Mouse (Mus musculus) neural tube, embryonic 15.5 days (tissue): ENCODE data around the gene Bard1. TPM values are rescaled to one million over a fixed set of nuclear protein-coding genes. Genes with fewer than 3 reads are reported as not detected.

Experiments
- ATAC-seq: fragments of 200-750 bp; cut with Nextera tagmentation; 2 replicates; pipeline ENCODE4 v1.8.0; 2017; ENCODE audit warnings: mild to moderate bottlenecking, moderate TSS enrichment, moderate library complexity; ENCODE audit not compliant: low FRiP score
- H3K27ac ChIP-seq: fragments of 300-500 bp; sonication (generic); replicated peaks from 2 replicates; pipeline ENCODE4 v1.5.1; 2015; ENCODE audit warnings: mild to moderate bottlenecking, inconsistent platforms
- H3K27me3 ChIP-seq: fragments of 300-500 bp; sonication (generic); replicated peaks from 2 replicates; pipeline ENCODE4 v1.6.1; 2015; ENCODE audit warnings: inconsistent platforms
- H3K36me3 ChIP-seq: fragments of 300-500 bp; sonication (generic); 2 replicates; pipeline ENCODE4 v1.6.1; 2015; ENCODE audit warnings: inconsistent platforms
- H3K4me1 ChIP-seq: fragments of 300-500 bp; sonication (generic); 2 replicates; pipeline ENCODE4 v1.6.1; 2015; ENCODE audit warnings: inconsistent platforms
- H3K4me2 ChIP-seq: fragments of 300-500 bp; sonication (generic); 2 replicates; pipeline ENCODE4 v1.6.1; 2015; ENCODE audit warnings: inconsistent platforms, mild to moderate bottlenecking, moderate library complexity
- H3K4me3 ChIP-seq: fragments of 300-500 bp; sonication (generic); replicated peaks from 2 replicates; pipeline ENCODE4 v1.5.1; 2015; ENCODE audit warnings: mild to moderate bottlenecking, inconsistent platforms
- H3K9ac ChIP-seq: fragments of 300-500 bp; sonication (generic); replicated peaks from 2 replicates; pipeline ENCODE4 v1.6.1; 2015; ENCODE audit warnings: mild to moderate bottlenecking, inconsistent platforms
- H3K9me3 ChIP-seq: fragments of 300-500 bp; sonication (generic); replicated peaks from 2 replicates; pipeline ENCODE4 v1.6.1; 2016; ENCODE audit warnings: inconsistent platforms
- WGBS: fragments of 180-500 bp; shearing (Covaris S2); methylation state at CpG from one replicate; pipeline ENCODE4 v1.1.7; 2015; ENCODE audit warnings: mixed read lengths; 5-methylcytosine and 5-hydroxymethylcytosine counted together
- polyA plus RNA-seq: library from polyadenylated mRNA; unstranded; fragments of >200 nt; fragmentation: Nextera tagmentation; extraction: Ambion mirVana; gene quantifications from 2 replicates; pipeline ENCODE4 v1.2.1, GENCODE M21; 2015

Gene Bard1
- polyA plus RNA-seq, 1 experiment from 2014 or later: 0.51 TPM

DNA sequence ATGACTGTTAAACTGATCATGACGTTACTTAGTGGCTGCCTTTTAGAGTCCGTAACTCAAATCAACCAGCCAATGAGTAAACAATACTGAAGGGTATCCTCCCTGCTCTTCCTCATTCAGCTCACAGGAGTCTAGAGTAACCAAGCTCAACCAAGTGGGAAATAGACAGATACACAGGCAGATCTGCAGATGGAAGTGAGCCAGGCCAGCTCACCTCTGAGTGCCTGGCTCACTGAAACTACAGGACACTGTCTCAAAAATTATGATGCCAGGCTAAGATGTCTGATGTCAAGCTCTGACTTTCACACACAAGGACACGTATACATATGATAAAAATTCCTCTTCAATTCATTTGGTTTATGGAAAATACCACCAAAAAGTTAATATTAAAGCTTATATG is 59.0 kb downstream of the Bard1 start:
- no peak overlapping the region for H3K27ac ChIP-seq
- no peaks in the 10 kb centered on the region for H3K9me3 ChIP-seq
- no peaks in the 10 kb centered on the region for H3K4me1 ChIP-seq
- H3K27me3 ChIP-seq: no peaks in the 10 kb centered on the region
- no peak overlapping the region for H3K9ac ChIP-seq
- ATAC-seq: no peak
- WGBS: 87% methylated on average over 3 of the region's 3 CpGs
- no peaks in the 10 kb centered on the region for H3K36me3 ChIP-seq
- no peak overlapping the region for H3K4me2 ChIP-seq
- no peak overlapping the region for H3K4me3 ChIP-seq

GRCm38 (mm10) chr1:71036999-71037398 is 65.9 kb downstream of the Bard1 start:
- WGBS: 52% methylated on average over 7 of the region's 7 CpGs
- no peak for ATAC-seq
- no peaks in the 10 kb centered on the region for H3K9me3 ChIP-seq
- H3K4me3 ChIP-seq: no peak overlapping the region
- H3K9ac ChIP-seq: no peak overlapping the region
- no peak overlapping the region for H3K4me2 ChIP-seq
- no peaks in the 10 kb centered on the region for H3K4me1 ChIP-seq
- no peaks in the 10 kb centered on the region for H3K36me3 ChIP-seq
- H3K27ac ChIP-seq: no peak overlapping the region
- no peaks in the 10 kb centered on the region for H3K27me3 ChIP-seq

DNA sequence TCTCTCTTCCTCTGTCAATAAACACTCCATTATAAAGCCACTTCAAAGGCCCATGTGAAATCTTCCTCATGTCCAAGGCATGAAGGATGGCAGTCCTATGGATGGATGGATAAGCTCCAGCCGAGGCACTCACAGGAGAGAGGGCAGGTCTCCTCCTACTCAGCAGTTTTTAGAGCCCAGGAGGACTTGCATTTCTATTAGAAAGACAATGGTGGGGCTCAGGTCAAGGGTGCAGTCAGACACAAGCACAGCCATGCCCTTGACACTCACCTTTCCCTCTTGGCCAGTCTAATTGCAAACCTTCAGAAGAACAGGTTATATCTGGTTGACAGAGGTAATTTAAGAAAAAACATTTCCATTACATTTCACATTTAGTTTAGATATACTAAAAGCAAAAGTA is 67.4 kb downstream of the Bard1 start:
- H3K4me2 ChIP-seq: no peak overlapping the region
- no peak for ATAC-seq

GRCm38 (mm10) chr1:71022766-71023165 is 80.2 kb downstream of the Bard1 start:
- no peak overlapping the region for H3K9ac ChIP-seq
- H3K27me3 ChIP-seq: no peaks in the 10 kb centered on the region
- no peak overlapping the region for H3K4me3 ChIP-seq
- no peak for ATAC-seq
- no peaks in the 10 kb centered on the region for H3K4me1 ChIP-seq
- no peak overlapping the region for H3K4me2 ChIP-seq
- no peaks in the 10 kb centered on the region for H3K36me3 ChIP-seq
- no peak overlapping the region for H3K27ac ChIP-seq
- H3K9me3 ChIP-seq: no peaks in the 10 kb centered on the region
- 95% methylated on average over 5 of the region's 5 CpGs for WGBS

More for the DNA sequence above, 67.4 kb downstream of the Bard1 start:
- Histone ChIP-seq H3K9me3 (no peaks in the 10 kb centered on the region), H3K27me3 (no peaks in the 10 kb centered on the region), H3K4me1 (no peaks in the 10 kb centered on the region), H3K9ac (no peak overlapping the region), H3K36me3 (no peaks in the 10 kb centered on the region), H3K4me3 (no peak overlapping the region), H3K27ac (no peak overlapping the region)
- 78% methylated on average over 1 of the region's 1 CpGs for WGBS

GRCm38 (mm10) chr1:71014345-71014744 is 88.6 kb downstream of the Bard1 start:
- Histone ChIP-seq H3K9ac (no peak overlapping the region), H3K4me1 (no peaks in the 10 kb centered on the region), H3K27me3 (no peaks in the 10 kb centered on the region), H3K4me2 (no peak overlapping the region), H3K9me3 (no peaks in the 10 kb centered on the region), H3K27ac (no peak overlapping the region), H3K36me3 (no peaks in the 10 kb centered on the region), H3K4me3 (no peak overlapping the region)
- no peak for ATAC-seq

DNA sequence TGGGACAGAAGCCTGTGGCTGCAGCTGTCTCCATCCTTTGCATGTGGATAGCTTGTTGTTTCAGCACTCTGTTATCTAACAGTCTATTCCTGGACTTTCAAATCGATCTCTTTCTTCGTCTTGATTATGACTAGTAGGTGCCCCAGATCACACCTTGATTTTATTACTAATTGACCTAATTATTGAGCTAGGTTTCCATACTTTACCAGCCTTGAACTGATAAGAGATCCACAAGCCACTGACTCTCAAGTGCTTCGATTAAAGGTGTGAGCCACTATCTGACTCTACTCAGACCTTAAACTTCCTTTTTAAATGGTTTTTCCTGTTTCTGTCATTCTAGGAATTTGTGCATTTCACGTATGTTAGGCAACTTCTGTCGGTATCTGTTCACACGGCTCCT is 96.9 kb downstream of the Bard1 start:
- no peak for ATAC-seq
- no peak overlapping the region for H3K4me3 ChIP-seq
- no peaks in the 10 kb centered on the region for H3K36me3 ChIP-seq
- no peak overlapping the region for H3K4me2 ChIP-seq
- no peaks in the 10 kb centered on the region for H3K9me3 ChIP-seq
- no peaks in the 10 kb centered on the region for H3K4me1 ChIP-seq
- no peak overlapping the region for H3K27ac ChIP-seq
- WGBS: 93% methylated on average over 6 of the region's 6 CpGs
- H3K27me3 ChIP-seq: no peaks in the 10 kb centered on the region
- no peak overlapping the region for H3K9ac ChIP-seq

GRCm38 (mm10) chr1:71004177-71004576 is 98.8 kb downstream of the Bard1 start:
- no peak overlapping the region for H3K4me3 ChIP-seq
- H3K4me2 ChIP-seq: no peak overlapping the region
- H3K9ac ChIP-seq: no peak overlapping the region
- no peaks in the 10 kb centered on the region for H3K4me1 ChIP-seq
- no peaks in the 10 kb centered on the region for H3K36me3 ChIP-seq
- no peaks in the 10 kb centered on the region for H3K9me3 ChIP-seq
- ATAC-seq: no peak
- WGBS: 78% methylated on average over 1 of the region's 1 CpGs
- H3K27me3 ChIP-seq: no peaks in the 10 kb centered on the region
- no peak overlapping the region for H3K27ac ChIP-seq

- Histone ChIP-seq H3K27ac (no peak overlapping the region), H3K4me3 (no peak overlapping the region), H3K9ac (no peak overlapping the region), H3K4me2 (no peak overlapping the region), H3K4me1 (no peaks in the 10 kb centered on the region), H3K27me3 (no peaks in the 10 kb centered on the region), H3K36me3 (no peaks in the 10 kb centered on the region), H3K9me3 (no peaks in the 10 kb centered on the region)
- ATAC-seq: no peak
- 84% methylated on average over 1 of the region's 1 CpGs for WGBS
These were observed 99.2 kb downstream of the Bard1 start for GRCm38 (mm10) chr1:71003741-71004140.

GRCm38 (mm10) chr1:70997377-70997993 is 105.5 kb downstream of the Bard1 start:
- no peaks in the 10 kb centered on the region for H3K9me3 ChIP-seq
- WGBS: 54% methylated on average over 10 of the region's 10 CpGs
- H3K36me3 ChIP-seq: no peaks in the 10 kb centered on the region
- ATAC-seq: no peak
- H3K9ac ChIP-seq: no peak overlapping the region
- H3K4me1 ChIP-seq: no peaks in the 10 kb centered on the region
- no peak overlapping the region for H3K4me2 ChIP-seq
- H3K27ac ChIP-seq: no peak overlapping the region
- no peaks in the 10 kb centered on the region for H3K27me3 ChIP-seq
- H3K4me3 ChIP-seq: no peak overlapping the region

- 73% methylated on average over 3 of the region's 3 CpGs for WGBS
- no peak overlapping the region for H3K9ac ChIP-seq
- H3K4me1 ChIP-seq: no peaks in the 10 kb centered on the region
- H3K9me3 ChIP-seq: no peaks in the 10 kb centered on the region
- H3K27ac ChIP-seq: no peak overlapping the region
- ATAC-seq: no peak
- no peaks in the 10 kb centered on the region for H3K27me3 ChIP-seq
- no peak overlapping the region for H3K4me3 ChIP-seq
- H3K4me2 ChIP-seq: no peak overlapping the region
- H3K36me3 ChIP-seq: no peaks in the 10 kb centered on the region
These were observed 106.2 kb downstream of the Bard1 start for GRCm38 (mm10) chr1:70996766-70997165.
